ENCODE assay signal across 32 mouse cellular contexts in the genomic region with DNA sequence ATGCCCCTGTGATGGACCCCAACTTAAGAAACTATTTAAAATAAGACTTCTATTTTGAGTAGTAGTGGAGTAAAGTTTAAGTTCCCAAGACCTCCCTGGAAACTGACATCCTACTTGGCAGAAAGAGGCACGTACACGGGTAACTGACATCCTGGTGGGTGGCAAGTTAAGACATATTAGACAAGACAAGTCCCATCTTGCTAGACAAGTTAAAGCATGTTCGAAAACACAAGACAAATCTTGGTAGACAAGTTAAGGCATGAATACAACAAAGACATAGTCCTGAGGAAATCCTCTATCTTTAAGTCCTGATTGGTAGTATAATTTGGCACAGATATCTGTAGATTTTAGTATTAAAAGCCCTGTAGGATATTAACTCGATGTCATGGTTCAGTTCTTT.
"Had no signal": no experiment of that assay in that cellular context is flagged by ENCODE, and none has a peak within 500 bp of the region (broad histone marks: within the 10 kb centered on the region; RNA-seq: fewer than 3 reads in every experiment).

No protein-coding gene starts in this region.

- H3K27me3 ChIP-seq: heart, embryonic 12.5 days; heart, embryonic 13.5 days; heart, embryonic 15.5 days; hindbrain, embryonic 12.5 days; hindbrain, embryonic 13.5 days; hindbrain, embryonic 15.5 days; intestine, embryonic 15.5 days; kidney, embryonic 15.5 days had no signal

- H3K9me3 ChIP-seq: heart, embryonic 10.5 days; heart, embryonic 12.5 days; heart, embryonic 13.5 days; heart, embryonic 15.5 days; hindbrain, embryonic 10.5 days; hindbrain, embryonic 12.5 days; hindbrain, embryonic 13.5 days; hindbrain, embryonic 15.5 days; intestine, embryonic 15.5 days; kidney, embryonic 15.5 days had no signal

- H3K4me1 ChIP-seq: heart, embryonic 10.5 days; heart, embryonic 12.5 days; heart, embryonic 13.5 days; heart, embryonic 15.5 days; hindbrain, embryonic 10.5 days; hindbrain, embryonic 12.5 days; hindbrain, embryonic 13.5 days; hindbrain, embryonic 15.5 days; intestine, embryonic 15.5 days; kidney, embryonic 15.5 days had no signal

- H3K9ac ChIP-seq: heart, embryonic 12.5 days; heart, embryonic 13.5 days; heart, embryonic 15.5 days; hindbrain, embryonic 12.5 days; hindbrain, embryonic 13.5 days; hindbrain, embryonic 14.5 days; hindbrain, embryonic 15.5 days; intestine, embryonic 15.5 days; kidney, embryonic 15.5 days had no signal

- H3K36me3 ChIP-seq: heart, embryonic 10.5 days; heart, embryonic 12.5 days; heart, embryonic 13.5 days; heart, embryonic 15.5 days; hindbrain, embryonic 10.5 days; hindbrain, embryonic 12.5 days; hindbrain, embryonic 13.5 days; hindbrain, embryonic 15.5 days; intestine, embryonic 15.5 days; kidney, embryonic 15.5 days had no signal

- H3K4me2 ChIP-seq: heart, embryonic 11.5 days; heart, embryonic 12.5 days; heart, embryonic 13.5 days; heart, embryonic 15.5 days; hindbrain, embryonic 12.5 days; hindbrain, embryonic 13.5 days; hindbrain, embryonic 14.5 days; hindbrain, embryonic 15.5 days; intestine, embryonic 15.5 days; kidney, embryonic 15.5 days had no signal

- H3K27ac ChIP-seq: heart, embryonic 10.5 days; heart, embryonic 13.5 days; heart, embryonic 15.5 days; hindbrain, embryonic 10.5 days; hindbrain, embryonic 12.5 days; hindbrain, embryonic 13.5 days; hindbrain, embryonic 14.5 days; hindbrain, embryonic 15.5 days; hindbrain, postnatal 0 days; intestine, embryonic 15.5 days; kidney, embryonic 15.5 days; kidney, postnatal 0 days; layer of hippocampus, adult 2 months; left cerebral cortex, adult 2 months had no signal

- DNase-seq: heart, postnatal 10 days; heart, postnatal 14 days; heart, postnatal 36 days; heart, postnatal 4 days; kidney, adult 11 months; kidney, adult 18-20 months; kidney, adult 2 months; kidney, adult 8-10 months; kidney, adult 9 months; kidney, postnatal 10 days; kidney, postnatal 14 days; kidney, postnatal 25 days; kidney, postnatal 36 days; kidney, postnatal 4 days; layer of hippocampus, adult 9-11 months; layer of hippocampus, postnatal 36 days had no signal

- H3K4me3 ChIP-seq: heart, embryonic 10.5 days; heart, embryonic 12.5 days; heart, embryonic 13.5 days; heart, embryonic 15.5 days; hindbrain, embryonic 10.5 days; hindbrain, embryonic 12.5 days; hindbrain, embryonic 13.5 days; hindbrain, embryonic 15.5 days; intestine, embryonic 15.5 days; kidney, embryonic 15.5 days; layer of hippocampus, adult 2 months; left cerebral cortex, adult 2 months had no signal
